Mouse (Mus musculus): ENCODE data around the gene Use1.

Gene Use1

GRCm38 (mm10) chr8:71402446-71402964 lies 35.9 kb downstream of the Use1 start:
- DNase-seq (ENCODE audit: low spot score): no peak

GRCm38 (mm10) chr8:71403107-71403885 lies 36.6 kb downstream of the Use1 start:
- DNase-seq (ENCODE audit: low spot score): no peak

GRCm38 (mm10) chr8:71404011-71404410 lies 37.4 kb downstream of the Use1 start:
- no peak for DNase-seq (ENCODE audit: low spot score)

GRCm38 (mm10) chr8:71404951-71405351 lies 38.3 kb downstream of the Use1 start:
- DNase-seq (ENCODE audit: low spot score): no peak

- DNase-seq (ENCODE audit: low spot score): peak; percentile 94
These were observed 38.9 kb downstream of the Use1 start, which contains the start of gene Ankle1 for GRCm38 (mm10) chr8:71405401-71406098. Ankle1 (plus strand) TSS chr8:71406010.

- peak; percentile 68 for DNase-seq (ENCODE audit: low spot score)
These were observed 39.7 kb downstream of the Use1 start for GRCm38 (mm10) chr8:71406099-71407015.

- DNase-seq (ENCODE audit: low spot score): no peak
These were observed 40.8 kb downstream of the Use1 start for GRCm38 (mm10) chr8:71407441-71407840.

- DNase-seq (ENCODE audit: low spot score): no peak
These were observed 41.6 kb downstream of the Use1 start for GRCm38 (mm10) chr8:71408231-71408630.

- no peak for DNase-seq (ENCODE audit: low spot score)
These were observed 45.1 kb downstream of the Use1 start for GRCm38 (mm10) chr8:71411535-71412273.
